ENCODE assay signal across 8 mouse cellular contexts in the genomic region with DNA sequence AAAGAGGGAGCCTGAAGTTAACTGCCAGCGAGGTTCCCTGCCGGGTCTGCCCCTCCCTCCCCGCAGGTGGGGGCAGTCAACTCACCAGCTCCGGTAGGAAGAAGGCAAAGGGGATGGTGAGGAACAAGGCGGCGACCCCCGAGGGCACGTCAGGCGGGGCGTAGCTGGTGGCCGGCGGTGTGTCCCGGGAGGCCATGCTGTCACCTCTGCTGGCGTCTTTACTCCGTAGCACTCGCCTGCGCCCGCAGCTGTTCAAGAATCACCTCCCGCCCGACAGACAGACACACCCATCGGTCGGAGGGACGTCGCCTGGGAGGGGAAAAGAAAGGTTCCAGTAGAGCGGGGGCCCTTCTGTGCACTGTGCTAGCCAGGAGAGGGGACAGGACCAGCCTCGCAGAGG. TPM values are rescaled to one million over a fixed set of nuclear protein-coding genes. Genes with fewer than 3 reads are reported as not detected.
DNase-seq lines count a peak whose midpoint lies in the region; ATAC-seq and TF ChIP-seq lines count a peak whose summit lies in the region.

Gene Mall (minus strand): TSS at position 262 of the 400 bp plus-strand sequence.

- no peaks in the 10 kb centered on the region for H3K36me3 ChIP-seq in heart, embryonic 16.5 days (ENCODE audit: control insufficient read depth, insufficient read depth)
- no peaks in the 10 kb centered on the region for H3K36me3 ChIP-seq in liver, embryonic 12.5 days
- no peaks in the 10 kb centered on the region for H3K36me3 ChIP-seq in stomach, embryonic 15.5 days

- no peak within 1 kb of the TSS for H3K27ac ChIP-seq in bone marrow macrophage, adult 2 months (ENCODE audit: insufficient read depth, low read depth, low read length)
- peak within 1 kb of the TSS; percentile 76 for H3K27ac ChIP-seq in heart, embryonic 16.5 days (ENCODE audit: low read length)
- H3K27ac ChIP-seq in liver, embryonic 12.5 days = no peak within 1 kb of the TSS
- H3K27ac ChIP-seq in stomach, embryonic 15.5 days = peak within 1 kb of the TSS; percentile 65

- 0 out of 2 replicates have a peak within 1 kb of the TSS, but pooled peaks have one; percentile 4 for H3K4me3 ChIP-seq in bone marrow macrophage, adult 2 months (ENCODE audit: insufficient read depth, low read length)
- H3K4me3 ChIP-seq in heart, embryonic 16.5 days (ENCODE audit: low read length) = peak within 1 kb of the TSS; percentile 40
- no peak within 1 kb of the TSS; the same call in 1 of the 2 replicates for H3K4me3 ChIP-seq in liver, embryonic 12.5 days
- peak within 1 kb of the TSS; percentile 27 for H3K4me3 ChIP-seq in stomach, embryonic 15.5 days (replicated peaks)

- peak within 1 kb of the TSS; percentile 62 for H3K9ac ChIP-seq in heart, embryonic 16.5 days (ENCODE audit: low read length)
- no peak within 1 kb of the TSS for H3K9ac ChIP-seq in liver, embryonic 12.5 days
- H3K9ac ChIP-seq in stomach, embryonic 15.5 days = no peak within 1 kb of the TSS

- H3K4me1 ChIP-seq in bone marrow macrophage, adult 2 months (ENCODE audit: control insufficient read depth, insufficient read depth, low read length) = no peaks in the 10 kb centered on the region
- peaks cover 5% of the 10 kb centered on the region; the same call in 1 of the 2 replicates for H3K4me1 ChIP-seq in heart, embryonic 16.5 days (ENCODE audit: control insufficient read depth, insufficient read depth, low read length)
- H3K4me1 ChIP-seq in liver, embryonic 12.5 days = 0 out of 2 replicates have a peak, but pooled peaks cover 5% of the 10 kb centered on the region
- H3K4me1 ChIP-seq in stomach, embryonic 15.5 days = 0 out of 2 replicates have a peak, but pooled peaks cover 5% of the 10 kb centered on the region

- TF ChIP-seq POLR2A in bone marrow macrophage, adult 2 months (IDR thresholded peaks at IDR 0.05; ENCODE audit: borderline replicate concordance, low read depth, low read length) = no peak

- H3K9me3 ChIP-seq in heart, embryonic 16.5 days (replicated peaks; ENCODE audit: control insufficient read depth, low read length) = no peaks in the 10 kb centered on the region
- H3K9me3 ChIP-seq in liver, embryonic 12.5 days (replicated peaks) = no peaks in the 10 kb centered on the region
- H3K9me3 ChIP-seq in stomach, embryonic 15.5 days = no peaks in the 10 kb centered on the region

- 0 out of 2 replicates have a peak, but pooled peaks have one; percentile 16 for ATAC-seq in heart, embryonic 16.5 days (replicated peaks; ENCODE audit: extremely low read depth, insufficient read depth, low FRiP score)
- ATAC-seq in liver, embryonic 12.5 days = no peak
- ATAC-seq in stomach, embryonic 15.5 days (ENCODE audit: insufficient read depth, low FRiP score, low read depth) = no peak

- DNase-seq in A20 (ENCODE audit: low read depth, low spot score) = peak; percentile 27
- no peak for DNase-seq in spleen, adult 12 weeks (ENCODE audit: low spot score)
- no peak for DNase-seq in right cerebral cortex, postnatal 10 days (ENCODE audit: low spot score in 2 of 2)
- DNase-seq in frontal cortex, postnatal 14 days (ENCODE audit: low spot score in 2 of 2) = no peak

- WGBS in heart, embryonic 16.5 days = 3% methylated on average over 26 of the region's 26 CpGs
- WGBS in liver, embryonic 12.5 days (ENCODE audit: insufficient replicate concordance) = 2% methylated on average over 26 of the region's 26 CpGs
- WGBS in stomach, embryonic 15.5 days = 3% methylated on average over 26 of the region's 26 CpGs

- TF ChIP-seq CTCF in bone marrow macrophage, adult 2 months (IDR thresholded peaks at IDR 0.05; ENCODE audit: low read depth, low read length) = no peak

- no peaks in the 10 kb centered on the region for H3K27me3 ChIP-seq in heart, embryonic 16.5 days (ENCODE audit: control insufficient read depth, insufficient read depth, low read length)
- H3K27me3 ChIP-seq in liver, embryonic 12.5 days (replicated peaks) = peaks cover 50% of the 10 kb centered on the region
- no peaks in the 10 kb centered on the region for H3K27me3 ChIP-seq in stomach, embryonic 15.5 days (replicated peaks)

- peak within 1 kb of the TSS; percentile 58 for H3K4me2 ChIP-seq in heart, embryonic 16.5 days (ENCODE audit: low read depth, low read length)
- H3K4me2 ChIP-seq in liver, embryonic 12.5 days = peak within 1 kb of the TSS; percentile 44
- H3K4me2 ChIP-seq in stomach, embryonic 15.5 days = peak within 1 kb of the TSS; percentile 44

RNA-seq across cellular contexts. Expression of gene Mall, which starts in this region (rescaled TPM):
- polyA plus RNA-seq in bone marrow macrophage, adult 2 months (2012; ENCODE audit: insufficient read depth, insufficient read length, missing spikeins) = not detected in 2 replicates
- 9.5 and 9.9 TPM in 2 replicates for polyA plus RNA-seq in heart, embryonic 16.5 days (2015; fragmentation: Nextera tagmentation; extraction: Ambion mirVana)
- 0.19 TPM in 1 of 2 replicates, not detected in the other for polyA plus RNA-seq in liver, embryonic 12.5 days (2016; fragmentation: Nextera tagmentation; extraction: Ambion mirVana)
- polyA plus RNA-seq in stomach, embryonic 15.5 days (2015; fragmentation: Nextera tagmentation; extraction: Ambion mirVana) = 19.2 and 24.9 TPM in 2 replicates

Comparison
In these comparisons a context has a peak if more than half of its experiments do, and no peak if none do; other contexts are left out.
1. H3K27ac ChIP-seq: peak in heart, embryonic 16.5 days (single experiment) and stomach, embryonic 15.5 days (single experiment); none in bone marrow macrophage, adult 2 months (single experiment) and liver, embryonic 12.5 days (single experiment).
2. Peak in every context shown above with its lines, with median percentiles within 50 percentile points of each other: H3K4me2 ChIP-seq.